Mouse (Mus musculus): ENCODE results near the gene Gm9945. TPM values are rescaled to one million over a fixed set of nuclear protein-coding genes. Genes with fewer than 3 reads are reported as not detected.

Gene Gm9945
- polyA plus RNA-seq, 1 experiment from 2014 or later: not detected

GRCm38 (mm10) chr11:53478383-53479170 lies 1.4 kb upstream of the Gm9945 start:
- Histone ChIP-seq H3K4me2 (replicated peaks; ENCODE audit: low read depth, low read length) (peak overlapping the region; percentile 69), H3K9me3 (ENCODE audit: low read length) (no peaks in the 10 kb centered on the region), H3K27ac (ENCODE audit: low read length) (no peak overlapping the region), H3K36me3 (ENCODE audit: insufficient read depth, low read length) (no peaks in the 10 kb centered on the region), H3K27me3 (replicated peaks; ENCODE audit: insufficient read depth, low read length) (peaks cover 52% of the 10 kb centered on the region), H3K9ac (replicated peaks; ENCODE audit: low read depth) (no peak overlapping the region), H3K4me3 (ENCODE audit: low read depth, low read length) (peak overlapping the region; percentile 38), H3K4me1 (ENCODE audit: insufficient read depth, low read depth, low read length) (no peaks in the 10 kb centered on the region; the same call in 1 of the 2 replicates)
- 8% methylated on average over 77 of the region's 79 CpGs for WGBS
- DNase-seq (ENCODE audit: low spot score) (no peak), ATAC-seq (no peak)
- TF ChIP-seq CTCF (IDR thresholded peaks at IDR 0.05) (no peak), EP300 (IDR thresholded peaks at IDR 0.05) (no peak)

DNA sequence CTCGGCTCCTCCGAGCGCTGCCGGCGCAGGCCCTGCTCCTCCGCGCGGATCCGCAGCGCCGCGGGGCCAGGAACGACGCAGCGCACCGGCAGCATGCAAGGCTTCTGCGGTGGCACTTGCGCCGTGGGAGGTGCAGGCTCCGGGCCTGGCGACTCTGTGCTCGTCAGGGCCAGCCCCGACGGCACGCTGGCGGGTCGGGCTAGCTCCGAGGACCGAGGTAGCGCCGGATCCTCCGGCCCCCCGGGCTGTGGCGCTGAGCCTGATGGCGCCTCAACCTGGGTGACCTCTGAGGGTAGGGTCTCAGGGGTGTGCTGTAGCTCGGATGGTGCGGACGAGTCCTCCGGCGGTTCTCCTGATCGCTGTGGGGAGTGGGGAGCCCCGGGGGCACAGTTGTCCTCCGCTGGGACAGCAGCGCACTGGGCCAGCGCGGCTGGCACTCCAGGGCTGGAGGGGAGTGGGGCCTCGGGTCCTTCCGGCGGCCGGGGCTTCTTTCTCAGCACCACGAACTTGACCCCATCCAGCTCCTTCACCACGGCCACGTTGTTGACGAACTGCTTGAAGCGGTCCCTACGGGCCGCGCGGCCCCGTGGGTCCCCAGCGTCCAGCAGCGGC lies 689 bp upstream of the Gm9945 start:
- no peaks in the 10 kb centered on the region for H3K9me3 ChIP-seq (ENCODE audit: low read length)
- no peak overlapping the region for H3K27ac ChIP-seq (ENCODE audit: low read length)
- WGBS: 3% methylated on average over 54 of the region's 62 CpGs
- no peaks in the 10 kb centered on the region; the same call in 1 of the 2 replicates for H3K4me1 ChIP-seq (ENCODE audit: insufficient read depth, low read depth, low read length)
- DNase-seq (ENCODE audit: low spot score) (no peak), ATAC-seq (0 out of 2 replicates have a peak, but pooled peaks have one; percentile 3)
- TF ChIP-seq CTCF (IDR thresholded peaks at IDR 0.05): no peak
- no peak for TF ChIP-seq EP300 (IDR thresholded peaks at IDR 0.05)
- H3K27me3 ChIP-seq (replicated peaks; ENCODE audit: insufficient read depth, low read length): peaks cover 45% of the 10 kb centered on the region
- H3K4me2 ChIP-seq (replicated peaks; ENCODE audit: low read depth, low read length): peak overlapping the region; percentile 69
- H3K36me3 ChIP-seq (ENCODE audit: insufficient read depth, low read length): no peaks in the 10 kb centered on the region
- peak overlapping the region; percentile 38 for H3K4me3 ChIP-seq (ENCODE audit: low read depth, low read length)
- H3K9ac ChIP-seq (replicated peaks; ENCODE audit: low read depth): no peak overlapping the region

- no peak for DNase-seq (ENCODE audit: low spot score)
- TF ChIP-seq EP300 (IDR thresholded peaks at IDR 0.05): no peak
- no peak for TF ChIP-seq CTCF (IDR thresholded peaks at IDR 0.05)
- H3K27me3 ChIP-seq (replicated peaks; ENCODE audit: insufficient read depth, low read length): peaks cover 37% of the 10 kb centered on the region
- 61% methylated on average over 4 of the region's 4 CpGs for WGBS
- H3K4me1 ChIP-seq (ENCODE audit: insufficient read depth, low read depth, low read length): no peaks in the 10 kb centered on the region; the same call in 1 of the 2 replicates
- ATAC-seq: no peak
- H3K4me3 ChIP-seq (ENCODE audit: low read depth, low read length): no peak overlapping the region
- H3K36me3 ChIP-seq (ENCODE audit: insufficient read depth, low read length): no peaks in the 10 kb centered on the region
- H3K27ac ChIP-seq (ENCODE audit: low read length): no peak overlapping the region
- no peak overlapping the region for H3K4me2 ChIP-seq (replicated peaks; ENCODE audit: low read depth, low read length)
- H3K9ac ChIP-seq (replicated peaks; ENCODE audit: low read depth): no peak overlapping the region
- no peaks in the 10 kb centered on the region for H3K9me3 ChIP-seq (ENCODE audit: low read length)
Observed at GRCm38 (mm10) chr11:53481088-53481730, 1.2 kb downstream of the Gm9945 start.

DNA sequence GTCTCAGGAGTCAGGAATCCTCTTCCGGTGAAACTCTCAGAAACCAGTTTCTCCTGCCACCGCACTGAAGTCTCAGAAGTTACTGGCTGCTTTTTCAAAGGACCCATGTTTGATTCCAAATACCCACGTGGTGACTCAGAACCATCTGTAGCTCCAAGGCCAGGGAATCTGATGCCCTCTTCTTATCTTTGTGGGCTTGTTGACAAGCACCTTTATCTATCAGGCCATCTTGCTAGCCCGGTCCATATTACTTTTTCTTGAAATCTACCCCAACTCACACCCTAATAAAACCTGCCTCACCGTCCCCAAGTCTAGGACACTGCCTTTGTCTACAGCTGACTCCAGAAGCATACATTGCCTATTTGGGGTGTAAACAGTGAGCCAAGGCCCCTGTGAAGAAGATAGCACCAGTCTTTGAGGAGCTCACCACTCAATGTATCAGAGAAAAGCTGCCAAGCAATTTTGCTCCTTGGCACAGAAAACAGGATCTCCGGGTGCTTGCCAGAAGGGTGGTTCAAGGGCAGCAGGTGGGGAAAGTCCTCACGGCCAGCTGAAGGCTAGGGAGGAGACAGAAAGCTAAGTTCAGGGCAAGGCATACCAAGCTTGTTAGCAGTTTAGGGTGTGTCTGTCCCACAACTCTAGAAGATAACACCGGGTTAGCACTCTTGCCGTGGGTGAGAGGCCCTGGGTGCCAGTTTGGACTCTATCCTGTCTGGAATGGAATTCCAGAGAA lies 3.4 kb downstream of the Gm9945 start:
- WGBS: 53% methylated on average over 9 of the region's 9 CpGs
- Histone ChIP-seq H3K4me1 (ENCODE audit: insufficient read depth, low read depth, low read length) (peaks cover 5% of the 10 kb centered on the region; the same call in 1 of the 2 replicates), H3K9ac (replicated peaks; ENCODE audit: low read depth) (no peak overlapping the region), H3K27ac (ENCODE audit: low read length) (no peak overlapping the region; the same call in 1 of the 2 replicates), H3K9me3 (ENCODE audit: low read length) (no peaks in the 10 kb centered on the region), H3K27me3 (replicated peaks; ENCODE audit: insufficient read depth, low read length) (peaks cover 19% of the 10 kb centered on the region), H3K4me2 (replicated peaks; ENCODE audit: low read depth, low read length) (no peak overlapping the region), H3K36me3 (ENCODE audit: insufficient read depth, low read length) (no peaks in the 10 kb centered on the region), H3K4me3 (ENCODE audit: low read depth, low read length) (no peak overlapping the region)
- ATAC-seq (peak; percentile 46), DNase-seq (ENCODE audit: low spot score) (peak; percentile 63)
- no peak for TF ChIP-seq EP300 (IDR thresholded peaks at IDR 0.05)
- TF ChIP-seq CTCF (IDR thresholded peaks at IDR 0.05): no peak

GRCm38 (mm10) chr11:53485719-53486118 lies 5.8 kb downstream of the Gm9945 start:
- DNase-seq (ENCODE audit: low spot score) (no peak), ATAC-seq (no peak)
- Histone ChIP-seq H3K27ac (ENCODE audit: low read length) (no peak overlapping the region), H3K9ac (replicated peaks; ENCODE audit: low read depth) (no peak overlapping the region), H3K9me3 (ENCODE audit: low read length) (no peaks in the 10 kb centered on the region), H3K4me2 (replicated peaks; ENCODE audit: low read depth, low read length) (no peak overlapping the region), H3K4me3 (ENCODE audit: low read depth, low read length) (no peak overlapping the region), H3K36me3 (ENCODE audit: insufficient read depth, low read length) (no peaks in the 10 kb centered on the region), H3K27me3 (replicated peaks; ENCODE audit: insufficient read depth, low read length) (no peaks in the 10 kb centered on the region; the same call in 1 of the 2 replicates), H3K4me1 (ENCODE audit: insufficient read depth, low read depth, low read length) (0 out of 2 replicates have a peak, but pooled peaks cover 5% of the 10 kb centered on the region)
- peak; percentile 63 for TF ChIP-seq CTCF (IDR thresholded peaks at IDR 0.05)
- TF ChIP-seq EP300 (IDR thresholded peaks at IDR 0.05): no peak
- WGBS: 40% methylated on average over 3 of the region's 3 CpGs

Measured in lung, postnatal 0 days (tissue).